Mouse (Mus musculus): ENCODE measurements at regions not wholly inside any gene's neighbourhood (a gene's known extent, or its start where the extent isn't known, plus 50 kb on each side); places are given as distances from the start of the nearest gene placed in this dataset.

- DNase-seq (ENCODE audit: low read depth in 1 of 2, low spot score in 2 of 2) = no peak
Observed at GRCm38 (mm10) chr3:115655020-115655419, 59.9 kb downstream of the S1pr1 start.

GRCm38 (mm10) chr3:115652236-115652635 is 62.6 kb downstream of the S1pr1 start:
- no peak for DNase-seq (ENCODE audit: low read depth in 1 of 2, low spot score in 2 of 2)

DNA sequence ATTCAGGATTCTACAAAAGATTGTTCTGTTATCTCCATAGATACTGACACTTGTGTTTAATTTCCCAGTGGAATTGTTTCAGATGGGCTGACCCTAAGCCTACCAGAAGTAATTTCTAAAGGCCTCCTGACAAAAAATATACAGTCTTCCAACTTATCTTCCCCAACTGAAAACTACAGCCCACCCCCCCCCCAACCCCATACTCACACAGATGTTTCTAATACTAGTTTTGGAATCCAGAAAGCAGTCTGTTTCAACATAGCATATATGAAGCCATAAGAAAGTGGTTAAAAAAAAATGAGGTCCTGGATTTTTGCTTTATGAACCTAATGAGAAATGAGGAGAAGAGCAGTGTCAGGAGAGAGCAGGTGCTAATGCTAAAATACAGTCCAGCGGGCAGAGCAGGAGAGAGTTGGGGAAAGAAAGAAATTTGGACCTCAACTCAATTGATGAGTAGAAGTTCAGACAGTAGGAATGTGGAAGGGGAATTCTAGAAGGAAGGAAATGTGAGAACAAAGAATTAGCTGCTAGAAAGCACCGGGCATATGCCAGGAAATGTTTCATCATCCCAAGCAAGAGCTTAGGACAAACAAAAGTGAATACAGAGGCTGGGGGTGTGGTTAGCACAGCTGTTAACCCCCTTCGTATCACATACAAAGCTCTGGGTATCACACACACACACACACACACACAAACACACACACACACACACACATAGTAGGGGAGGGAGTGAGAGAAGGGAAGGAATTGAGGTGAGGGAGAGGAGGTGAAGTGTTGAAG is 65.3 kb downstream of the S1pr1 start:
- no peak for DNase-seq (ENCODE audit: low read depth in 1 of 2, low spot score in 2 of 2)

DNA sequence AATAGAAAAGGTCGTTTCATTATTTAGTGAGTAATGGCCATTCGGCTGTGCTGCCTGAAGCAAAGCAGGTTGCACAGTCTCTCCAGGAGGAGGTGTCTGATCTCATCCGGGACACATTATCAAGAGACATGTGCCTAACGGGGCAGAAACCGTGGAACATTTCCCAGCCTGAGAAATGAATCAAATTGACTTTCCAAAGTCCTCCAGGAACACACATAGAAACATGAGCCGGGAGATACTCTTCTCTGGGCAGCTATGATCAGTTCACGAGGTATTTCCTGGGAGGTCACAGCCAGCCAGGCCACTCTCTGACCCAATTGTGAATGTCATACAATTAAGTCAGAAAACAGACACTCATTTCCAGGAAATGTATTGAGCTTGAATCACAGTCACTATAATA is 67.9 kb downstream of the S1pr1 start:
- DNase-seq (ENCODE audit: low read depth in 1 of 2, low spot score in 2 of 2) = no peak

GRCm38 (mm10) chr3:115644307-115644706 is 70.6 kb downstream of the S1pr1 start:
- DNase-seq (ENCODE audit: low read depth in 1 of 2, low spot score in 2 of 2) = peak in 1 of 2 experiments; percentile 19

DNA sequence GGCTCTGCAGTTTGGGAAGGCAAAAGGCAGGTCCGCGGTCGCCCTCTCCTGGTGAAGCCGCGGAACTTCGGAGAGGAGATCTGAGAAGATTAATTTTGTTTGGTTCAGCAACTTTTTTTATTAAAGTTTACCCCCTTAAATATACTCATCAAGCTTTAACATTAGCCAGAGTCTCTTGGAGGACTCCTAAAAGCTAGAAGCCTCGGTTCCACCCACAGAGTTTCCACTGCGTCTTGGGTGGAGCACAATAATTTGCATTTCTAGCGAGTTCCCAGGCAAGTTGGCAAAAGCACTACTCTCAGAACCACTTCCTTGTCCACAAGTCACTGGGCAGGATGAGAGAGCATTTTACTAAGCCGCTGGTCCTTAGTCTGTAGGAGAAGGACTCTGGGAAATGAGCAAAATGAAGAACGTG is 72.0 kb downstream of the S1pr1 start:
- DNase-seq (ENCODE audit: low read depth in 1 of 2, low spot score in 2 of 2) = peak; percentile 41 to 56

- DNase-seq (ENCODE audit: low read depth in 1 of 2, low spot score in 2 of 2) = no peak
Observed at GRCm38 (mm10) chr3:115642001-115642845, 72.6 kb downstream of the S1pr1 start.

GRCm38 (mm10) chr3:115641411-115641810 is 73.5 kb downstream of the S1pr1 start:
- no peak for DNase-seq (ENCODE audit: low read depth in 1 of 2, low spot score in 2 of 2)

GRCm38 (mm10) chr3:115635487-115635886 is 79.4 kb downstream of the S1pr1 start:
- no peak for DNase-seq (ENCODE audit: low read depth in 1 of 2, low spot score in 2 of 2)

DNA sequence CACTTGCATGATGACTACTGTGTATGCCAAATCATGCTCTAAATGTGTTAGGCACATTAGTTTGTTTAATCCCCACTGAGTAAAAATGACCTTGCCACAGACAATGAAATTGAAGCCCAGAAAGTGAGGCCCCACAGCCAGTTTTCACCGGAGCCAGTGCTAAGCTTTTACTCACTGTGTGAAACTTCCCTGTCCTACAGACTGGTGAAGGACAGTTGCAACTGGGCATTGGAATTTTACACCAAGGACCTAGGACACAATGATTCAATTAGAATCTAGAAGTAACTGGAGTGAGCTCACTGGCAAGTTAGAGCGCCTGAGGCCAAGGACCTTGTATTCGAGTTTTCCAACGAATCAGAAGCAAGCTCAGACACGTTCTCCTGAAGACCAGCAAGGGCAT is 79.8 kb downstream of the S1pr1 start:
- no peak for DNase-seq (ENCODE audit: low read depth in 1 of 2, low spot score in 2 of 2)

- no peak for DNase-seq (ENCODE audit: low read depth in 1 of 2, low spot score in 2 of 2)
Observed at GRCm38 (mm10) chr3:115632417-115632743, 82.5 kb downstream of the S1pr1 start.

DNA sequence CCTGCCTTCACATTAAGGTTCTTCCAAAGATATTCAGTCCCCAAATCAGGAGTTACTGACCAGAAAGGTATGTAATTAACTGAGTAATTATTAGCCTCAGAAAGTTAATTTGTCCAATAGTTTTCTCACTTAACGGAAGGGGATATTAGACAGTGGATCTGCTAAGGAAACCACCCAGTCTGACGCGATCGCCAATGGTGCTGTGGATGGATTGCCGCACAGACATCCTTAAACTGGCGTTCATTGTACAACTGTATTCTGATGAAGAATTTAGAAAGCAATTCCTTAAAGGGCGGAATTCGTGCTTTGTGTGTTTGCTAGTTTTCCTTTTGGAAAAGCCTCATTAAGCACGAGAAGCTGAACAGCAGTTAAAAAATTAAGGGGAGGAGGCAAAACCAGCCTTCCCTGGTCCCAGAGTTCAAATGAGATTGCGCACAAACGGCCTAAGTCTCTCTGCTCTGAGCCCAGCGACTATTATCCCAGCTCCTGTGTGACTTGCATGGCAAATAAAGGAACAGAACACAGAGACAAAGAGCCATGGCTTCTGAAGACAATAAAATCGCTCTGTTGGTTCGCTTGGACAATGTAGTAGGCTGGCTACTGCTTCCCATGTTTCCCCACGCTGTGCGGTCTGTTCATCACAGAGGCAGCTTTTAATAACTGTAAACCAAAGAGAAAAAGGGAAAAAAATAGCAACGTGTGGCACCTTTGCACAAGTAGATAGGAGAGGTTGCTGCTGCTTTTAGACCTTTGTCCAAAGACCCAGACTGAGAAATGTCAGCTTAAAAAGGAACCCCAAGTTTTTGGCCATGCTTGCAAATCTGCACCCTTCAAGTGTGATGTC is 83.1 kb downstream of the S1pr1 start:
- no peak for DNase-seq (ENCODE audit: low read depth in 1 of 2, low spot score in 2 of 2)

DNA sequence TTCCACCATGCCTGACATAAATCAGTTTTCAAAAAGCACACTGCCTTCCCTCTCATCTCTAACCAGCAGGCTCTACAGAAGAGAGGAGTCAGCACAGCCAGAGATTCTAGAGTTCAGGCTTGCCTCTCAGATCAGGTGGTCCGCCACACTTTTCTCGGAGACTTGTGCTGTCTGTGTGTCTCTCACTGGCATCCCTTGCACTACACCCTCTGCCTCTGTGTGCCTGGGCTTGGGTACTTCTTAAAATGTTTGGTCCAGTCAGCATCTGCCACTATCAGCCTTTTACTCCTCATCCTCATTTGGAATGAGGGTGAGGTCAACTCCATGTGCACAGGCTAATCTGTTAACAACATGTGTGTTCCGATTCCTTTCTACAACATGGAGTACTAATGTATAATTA is 92.0 kb downstream of the S1pr1 start:
- DNase-seq (ENCODE audit: low read depth in 1 of 2, low spot score in 2 of 2) = no peak

DNA sequence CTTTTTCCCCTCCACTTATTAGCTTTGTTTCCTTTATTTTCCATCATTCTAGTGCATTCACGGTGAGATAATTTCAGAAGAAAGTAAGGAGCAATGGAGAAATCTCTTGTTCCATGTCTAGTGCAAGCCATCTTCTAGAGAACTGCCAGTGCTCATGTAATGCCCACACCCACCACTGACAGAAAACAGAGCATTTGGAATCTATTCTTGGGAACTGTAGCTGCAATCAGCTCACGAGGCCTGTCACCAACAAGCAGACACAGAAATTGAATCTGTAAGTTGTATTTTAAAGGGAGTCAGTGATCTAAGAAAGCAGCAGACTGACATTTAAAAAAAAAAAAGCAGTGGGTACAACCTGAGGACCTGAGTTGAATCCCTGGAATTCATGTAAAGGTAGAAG is 92.6 kb downstream of the S1pr1 start:
- no peak for DNase-seq (ENCODE audit: low read depth in 1 of 2, low spot score in 2 of 2)

- DNase-seq (ENCODE audit: low read depth in 1 of 2, low spot score in 2 of 2) = no peak
Observed at GRCm38 (mm10) chr3:115619970-115620369, 94.9 kb downstream of the S1pr1 start.

DNA sequence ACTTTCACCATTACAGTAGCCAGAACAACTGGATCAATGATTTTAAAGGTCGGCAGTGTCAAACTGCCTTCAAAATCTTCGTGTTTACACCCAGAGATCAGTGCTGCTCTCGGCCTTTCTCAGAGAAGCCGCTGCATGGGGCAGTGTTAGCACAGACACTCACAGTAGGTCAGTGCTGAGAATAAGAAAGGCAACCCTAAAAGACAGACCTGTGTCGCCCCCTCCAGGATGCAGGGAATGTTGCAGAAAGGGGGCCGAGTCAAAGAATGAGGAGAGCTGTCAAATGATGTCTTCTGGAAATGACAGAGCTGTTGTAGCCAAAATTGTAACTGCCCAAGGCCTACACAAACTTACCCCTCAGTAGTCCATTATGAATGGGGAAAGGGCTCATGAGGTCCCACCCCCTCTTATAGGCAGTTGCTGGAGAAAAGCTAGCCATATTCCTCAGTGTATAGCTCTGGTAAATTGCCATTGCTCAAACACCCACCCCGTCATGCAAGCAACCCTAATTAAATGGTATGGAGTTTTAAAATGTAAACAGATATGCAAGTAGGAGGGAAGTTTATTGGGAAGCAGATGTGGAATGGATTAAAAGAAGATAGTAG is 98.8 kb downstream of the S1pr1 start:
- DNase-seq (ENCODE audit: low read depth in 1 of 2, low spot score in 2 of 2) = no peak

DNA sequence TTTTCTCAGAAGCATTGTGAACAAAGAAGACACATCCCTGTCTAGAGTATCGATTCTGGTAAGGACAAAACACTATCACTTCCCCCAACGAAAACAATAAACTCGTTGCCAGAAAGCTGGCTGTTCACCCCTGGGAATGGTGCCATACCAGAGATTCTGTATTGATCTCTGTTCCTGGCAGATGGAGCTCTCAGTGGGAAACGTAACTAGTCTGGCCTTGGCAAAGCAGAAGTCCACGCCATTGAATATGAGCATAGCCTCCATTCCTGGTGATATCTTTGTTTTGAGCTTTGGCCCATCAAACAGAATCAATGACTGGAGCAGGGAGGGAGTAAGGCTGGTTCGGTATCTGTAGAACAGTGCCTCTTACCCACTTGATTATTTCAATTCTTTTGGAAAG is 102.0 kb downstream of the S1pr1 start:
- no peak for DNase-seq (ENCODE audit: low read depth in 1 of 2, low spot score in 2 of 2)

DNA sequence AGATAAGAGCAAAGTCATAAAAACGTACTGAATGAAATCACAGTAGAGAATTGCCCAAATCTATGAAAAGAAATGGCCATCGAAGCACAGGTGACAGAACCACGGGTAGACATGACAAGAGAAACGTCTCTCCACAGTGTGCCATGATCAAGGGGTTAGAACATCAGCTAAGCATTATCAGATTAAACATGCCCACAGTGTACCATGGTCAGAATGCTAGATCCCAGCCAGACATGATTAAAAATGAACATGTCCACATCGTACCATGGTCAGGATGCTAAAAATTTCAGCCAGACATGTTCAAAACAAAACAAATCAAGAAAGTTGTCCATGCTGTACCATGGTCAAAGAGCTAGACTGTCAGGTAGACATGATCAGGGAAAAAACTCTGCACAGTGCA is 106.8 kb downstream of the S1pr1 start:
- DNase-seq (ENCODE audit: low read depth in 1 of 2, low spot score in 2 of 2) = no peak

DNA sequence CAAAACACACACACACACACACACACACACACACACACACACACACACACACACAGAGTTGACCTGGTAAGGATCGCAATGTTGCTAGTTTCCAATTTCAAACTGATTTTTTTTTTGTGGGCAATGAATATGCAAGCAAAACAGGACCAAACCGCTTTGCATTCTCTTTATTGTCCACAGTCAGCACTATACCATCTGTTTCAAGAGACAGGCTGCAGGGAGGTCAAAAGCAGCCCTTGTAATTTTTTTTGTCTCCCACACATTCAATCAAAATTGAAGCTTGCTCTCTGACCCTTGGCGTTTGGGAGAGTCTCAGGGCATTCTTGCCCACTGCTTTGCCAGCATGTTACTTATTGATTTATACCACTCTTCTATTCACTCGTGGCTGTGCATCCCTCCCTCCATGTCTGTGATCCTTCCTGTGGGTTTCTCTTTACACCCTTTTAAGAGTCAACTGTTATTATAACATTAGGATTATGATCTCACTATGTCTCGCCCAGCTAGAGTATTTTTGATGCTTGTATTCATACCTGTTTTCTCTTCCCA is 110.1 kb downstream of the S1pr1 start:
- DNase-seq (ENCODE audit: low read depth in 1 of 2, low spot score in 2 of 2) = no peak

DNA sequence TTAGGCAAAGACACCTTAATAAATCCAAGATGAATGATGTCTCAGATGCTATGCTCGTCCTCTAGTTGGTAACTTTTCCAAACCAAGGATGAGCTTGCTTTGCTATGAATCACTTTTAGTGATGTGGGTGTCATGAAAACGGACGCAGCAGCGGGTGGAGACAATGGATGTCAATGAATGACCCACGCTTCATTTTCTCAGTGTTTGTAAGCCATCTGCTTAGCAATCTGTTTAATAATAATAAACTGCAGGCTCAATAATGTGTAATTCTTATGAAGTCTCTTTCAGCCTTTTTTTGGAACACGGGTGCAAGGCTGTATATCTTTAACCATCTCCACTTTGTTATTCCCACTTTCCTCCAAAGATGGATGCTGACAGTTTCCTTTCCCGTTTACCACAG is 110.6 kb downstream of the S1pr1 start:
- no peak for DNase-seq (ENCODE audit: low read depth in 1 of 2, low spot score in 2 of 2)

GRCm38 (mm10) chr3:115603803-115604202 is 111.1 kb downstream of the S1pr1 start:
- DNase-seq (ENCODE audit: low read depth in 1 of 2, low spot score in 2 of 2) = no peak
